Mouse (Mus musculus) megakaryocyte, adult 5-6 weeks (primary cell): ENCODE data around the gene Papola. TPM values are rescaled to one million over a fixed set of nuclear protein-coding genes. Genes with fewer than 3 reads are reported as not detected.
"Not testable (repeated sequence)": the region's sequence is repeated elsewhere in the genome, so short reads cannot be mapped to it uniquely, and the experiment has no call there.

Source experiments
- ATAC-seq: 2 replicates; pipeline ENCODE4 v1.8.0; 2016; ENCODE audit warnings: mild to moderate bottlenecking, inconsistent platforms; ENCODE audit not compliant: poor library complexity, severe bottlenecking
- total RNA-seq, 2 experiments: library from RNA; stranded (forward) in 1 of 2; stranded (reverse) in 1 of 2; fragments of 153-499, 151-499 nt in 1 of 2; fragments of 221-1000, 200-1000 nt in 1 of 2; gene quantifications; 2 replicates each; pipeline versions ENCODE4 v1.2.3 to v1.2.4; 2015 to 2017

Papola gene
- total RNA-seq, 2 experiments from 2014 or later, result 129 to 251 TPM

DNA sequence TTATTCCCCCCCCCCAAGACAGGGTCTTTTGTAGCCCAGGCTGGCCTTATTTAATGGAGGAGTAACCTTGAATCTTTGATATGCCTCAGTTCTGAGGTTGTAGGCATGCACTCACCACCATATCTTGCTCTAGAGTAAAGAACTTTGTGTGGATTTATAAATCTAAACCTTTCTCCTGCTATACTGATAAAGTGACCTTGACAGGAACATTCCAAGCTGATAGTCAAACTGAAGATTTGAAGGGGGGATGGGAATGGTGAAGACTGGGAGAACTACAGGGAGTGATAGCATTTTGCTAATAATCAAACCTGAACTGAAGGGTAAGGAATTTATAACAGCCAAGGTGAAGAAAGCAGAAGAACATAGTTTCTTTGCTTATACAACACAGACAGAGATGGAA is 13.5 kb downstream of the Papola start:
- no peak for ATAC-seq

DNA sequence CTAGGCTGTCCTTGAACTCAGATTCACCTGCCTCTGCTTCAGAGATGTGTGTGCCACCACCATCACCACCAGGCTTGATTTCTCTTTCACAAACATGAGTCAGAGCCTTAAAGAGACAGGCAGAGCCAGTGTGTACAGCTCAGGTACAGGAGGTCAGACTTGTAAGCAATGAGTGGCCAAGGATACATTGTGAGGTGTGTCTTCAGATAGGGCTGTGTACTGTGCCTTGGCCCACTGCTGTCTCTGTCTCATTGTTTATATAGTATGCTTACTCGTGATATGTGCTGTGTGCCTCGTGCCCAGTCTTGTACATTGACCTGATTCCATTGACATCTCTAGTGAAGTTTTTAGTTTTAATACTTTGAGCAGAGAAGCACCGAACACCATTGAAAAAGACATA is 21.3 kb downstream of the Papola start:
- ATAC-seq, result no peak

DNA sequence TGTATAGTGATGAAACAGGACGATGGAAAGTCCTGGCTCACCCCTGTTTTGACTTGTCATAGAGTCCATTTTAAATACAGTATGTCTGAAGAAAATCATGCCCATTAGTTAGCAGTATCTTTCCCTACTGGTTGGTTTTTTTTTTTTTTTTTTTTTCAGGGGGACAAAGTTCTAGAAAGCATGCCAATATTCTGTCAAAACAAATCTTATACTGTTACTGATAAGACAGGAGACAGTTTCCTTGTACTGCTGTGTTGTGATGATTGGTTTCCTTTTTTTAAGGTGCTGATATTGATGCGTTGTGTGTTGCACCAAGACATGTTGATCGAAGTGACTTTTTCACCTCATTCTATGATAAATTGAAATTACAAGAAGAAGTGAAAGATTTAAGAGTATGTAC is 21.7 kb downstream of the Papola start:
- ATAC-seq, result no peak

DNA sequence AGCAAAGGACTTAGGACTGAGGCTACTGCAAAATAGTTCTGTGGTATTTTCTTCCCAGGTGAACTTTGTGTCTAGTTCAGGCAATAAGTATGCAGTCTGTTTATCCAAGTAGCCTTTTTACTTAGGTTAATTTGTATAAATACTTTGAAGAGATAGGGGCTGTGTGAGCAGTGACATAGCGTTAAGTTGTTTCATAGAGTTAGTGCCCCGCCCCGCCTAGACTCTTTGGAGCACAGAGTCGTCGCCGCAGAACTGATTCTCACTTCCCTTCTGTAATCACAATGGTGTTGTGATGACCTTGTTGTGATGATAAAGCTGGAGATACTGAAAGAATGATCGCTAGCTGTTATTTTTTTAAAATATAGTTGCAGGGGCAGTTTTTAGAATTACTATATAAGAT is 22.9 kb downstream of the Papola start:
- no peak for ATAC-seq

DNA sequence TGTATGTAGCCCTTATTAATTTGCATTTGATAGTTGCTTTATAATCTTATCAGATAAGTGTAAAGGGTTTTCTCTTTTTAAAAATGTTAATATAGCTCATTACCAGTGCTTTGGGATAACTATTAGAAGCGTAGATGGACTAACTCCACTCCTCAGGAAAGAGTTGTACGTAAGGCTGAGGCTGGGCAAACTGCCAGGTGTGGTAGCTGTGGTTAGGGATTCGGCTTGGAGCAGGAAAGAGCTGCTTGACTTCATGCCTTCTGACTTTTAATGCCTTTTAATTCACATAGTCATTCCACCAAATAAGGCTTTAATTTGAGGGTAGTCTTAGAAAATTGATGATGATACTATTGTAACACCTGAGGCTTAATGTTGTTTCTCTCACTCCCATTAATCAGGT is 24.5 kb downstream of the Papola start:
- no peak for ATAC-seq

DNA sequence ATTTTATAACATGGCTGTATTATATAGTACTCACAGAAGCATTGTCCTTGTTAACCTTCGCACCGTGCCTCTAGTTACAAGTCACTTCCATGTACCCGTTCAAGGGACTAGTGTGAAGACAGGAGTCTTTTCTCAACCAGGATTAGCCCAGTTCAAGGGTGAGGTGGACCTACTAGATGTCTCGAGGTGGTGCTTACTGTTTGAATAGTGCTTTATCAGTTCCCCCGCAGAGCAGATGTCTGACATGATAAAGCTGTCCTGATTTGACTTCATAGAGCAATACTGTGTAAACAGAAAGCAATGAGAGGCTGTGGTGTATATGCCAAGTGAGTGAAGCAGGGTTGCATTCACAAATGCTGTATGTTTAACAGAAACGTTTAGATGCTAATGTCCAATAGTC is 26.1 kb downstream of the Papola start:
- no peak for ATAC-seq

DNA sequence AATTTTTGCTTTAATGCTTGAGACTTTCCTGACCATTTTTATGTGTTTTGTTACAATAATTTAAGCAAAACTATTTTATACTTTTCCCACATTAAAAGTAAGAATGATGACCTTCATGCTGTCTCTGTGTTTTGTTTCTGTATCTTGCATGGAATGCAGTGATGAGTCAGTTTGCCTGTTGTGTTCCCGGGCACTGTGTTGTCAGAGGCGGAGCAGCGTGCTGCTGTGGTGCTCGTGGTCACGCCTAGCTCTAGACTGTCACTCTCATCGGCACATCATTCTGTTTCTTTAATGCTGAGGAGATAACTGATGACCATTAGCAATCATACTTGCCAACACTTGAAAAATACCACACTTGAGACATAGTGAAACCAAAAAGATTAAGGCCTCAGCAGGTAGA is 29.5 kb downstream of the Papola start:
- ATAC-seq, result no peak

DNA sequence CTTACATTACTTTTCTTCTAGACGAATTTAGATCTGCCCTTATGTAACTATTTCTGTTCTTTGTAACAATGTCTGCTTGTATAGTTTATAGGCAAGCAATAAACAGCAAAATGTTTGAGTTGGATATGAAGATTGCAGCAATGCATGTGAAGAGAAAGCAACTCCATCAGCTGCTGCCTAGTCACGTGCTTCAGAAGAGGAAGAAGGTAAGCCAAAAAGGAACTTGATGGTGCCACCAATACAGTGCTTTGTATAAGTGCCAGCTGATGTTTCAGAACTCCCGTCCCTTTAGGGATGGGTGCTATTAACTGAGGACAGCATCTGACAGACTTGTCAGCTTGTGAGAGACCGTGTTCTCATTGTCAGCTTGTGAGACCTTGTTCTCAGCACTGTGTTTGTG is 39.0 kb downstream of the Papola start:
- ATAC-seq, result peak; percentile 69

DNA sequence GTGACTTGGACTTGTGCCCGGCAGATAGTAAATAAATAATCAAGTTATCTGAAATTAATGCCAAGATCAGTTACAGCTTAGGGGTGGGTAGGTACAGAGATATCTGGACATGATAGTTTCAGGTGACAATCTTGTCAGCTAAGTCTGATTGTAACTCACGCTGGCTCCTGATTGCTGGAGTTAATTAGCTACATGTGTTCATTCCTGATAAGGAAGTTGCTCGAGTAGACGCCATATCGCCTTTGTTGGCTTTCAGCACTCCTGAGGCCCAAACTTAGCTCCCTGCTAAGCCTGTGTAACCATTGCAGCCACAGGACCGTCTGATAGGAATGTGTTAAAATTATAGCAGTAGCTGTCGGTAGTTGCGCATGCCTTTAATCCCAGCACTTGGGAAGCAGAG is 40.2 kb downstream of the Papola start:
- ATAC-seq, result no peak

DNA sequence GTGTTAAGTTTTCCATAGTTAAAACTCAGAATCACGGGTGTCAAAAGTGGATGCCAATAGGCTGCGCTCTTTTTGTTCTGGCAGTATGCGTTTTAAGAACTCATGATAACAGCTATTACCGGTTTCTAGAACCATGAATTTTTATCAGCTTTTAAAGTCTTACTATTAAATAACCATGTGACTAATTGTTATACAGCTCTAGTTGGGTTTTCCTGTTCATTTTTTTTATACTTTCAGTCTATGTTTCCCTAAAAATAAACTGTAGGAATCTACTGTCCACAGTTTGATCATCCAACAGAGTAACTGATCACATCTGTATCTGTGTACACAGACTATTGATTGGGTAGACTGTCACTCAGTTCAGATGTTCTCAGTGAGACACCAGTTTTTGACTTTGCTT is 40.8 kb downstream of the Papola start:
- ATAC-seq, result no peak

DNA sequence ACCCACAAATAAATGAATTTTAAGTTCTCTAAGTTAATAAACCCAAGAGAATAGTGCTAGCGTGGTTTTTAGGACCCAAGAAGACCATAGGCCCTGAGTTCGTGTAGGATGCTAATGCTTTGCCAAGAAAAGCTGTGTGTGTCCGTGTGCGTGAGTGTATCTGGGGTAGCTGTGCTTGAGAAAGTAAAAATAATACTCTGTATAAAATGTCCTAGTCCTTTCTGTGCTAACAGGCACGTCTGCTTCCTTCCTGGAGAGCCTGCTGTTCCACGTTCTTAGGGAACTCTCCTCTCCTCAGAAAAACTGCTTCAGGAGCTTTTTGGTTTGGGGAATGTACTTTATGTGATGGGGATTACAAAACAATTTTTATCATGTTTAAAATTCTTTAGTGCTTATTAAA is 48.0 kb downstream of the Papola start:
- no peak for ATAC-seq

DNA sequence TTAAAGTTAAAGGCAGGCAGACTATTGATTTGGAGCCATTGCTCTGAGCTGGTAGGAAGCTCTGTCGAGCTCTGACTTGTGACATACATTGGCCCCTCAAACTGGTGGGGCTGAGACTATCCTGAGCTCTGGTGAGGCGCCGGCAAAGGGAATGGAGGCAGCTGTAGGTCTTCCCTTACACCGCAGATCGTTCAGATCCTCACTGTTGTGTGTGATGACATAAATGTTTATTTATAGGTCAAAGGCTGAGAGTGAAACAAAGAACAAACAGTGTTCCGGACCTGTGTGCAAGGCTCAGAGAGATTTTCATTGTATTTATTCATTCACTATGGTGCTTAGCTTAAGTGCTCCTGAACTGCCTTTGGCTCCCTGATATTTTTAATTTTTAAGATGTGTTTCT is 50.4 kb downstream of the Papola start:
- no peak for ATAC-seq

DNA sequence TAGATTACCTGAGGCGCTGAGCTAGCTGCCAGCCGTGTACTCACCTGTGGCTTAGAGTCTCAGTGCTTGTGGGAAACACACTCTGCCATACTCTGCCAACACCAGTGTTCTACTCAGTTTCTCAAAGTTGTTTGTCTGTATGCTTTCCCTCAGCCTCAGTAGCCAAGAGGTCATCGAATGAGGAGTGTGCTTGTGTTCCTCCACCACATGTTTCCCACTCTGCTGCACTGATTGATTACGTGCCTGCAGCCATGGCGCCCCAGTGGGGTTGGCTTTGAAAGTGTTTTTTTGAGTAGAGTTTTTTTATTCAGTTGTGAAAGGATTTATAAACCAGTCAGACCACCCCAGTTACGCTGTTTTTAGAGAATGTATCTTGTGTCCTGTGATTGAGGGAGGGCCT is 51.1 kb downstream of the Papola start:
- no peak for ATAC-seq

DNA sequence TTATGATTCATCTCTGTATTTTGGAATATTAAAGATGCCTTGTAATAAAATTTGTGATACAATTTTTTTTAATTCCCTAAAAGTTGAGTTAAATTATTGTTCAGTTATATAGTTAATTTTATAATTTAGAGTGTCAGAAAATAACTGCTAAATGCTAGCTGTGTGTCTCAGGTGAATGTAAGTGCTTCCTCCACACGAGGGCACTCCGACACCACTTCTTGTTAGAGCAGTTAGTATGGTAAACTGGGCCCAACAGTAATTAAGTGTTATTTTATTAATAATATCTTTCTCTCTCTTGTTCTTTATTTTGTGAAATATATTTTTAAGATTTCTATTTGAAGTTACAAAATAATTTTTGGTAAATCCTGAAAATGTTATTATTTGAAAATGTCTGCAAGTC is 51.7 kb downstream of the Papola start:
- no peak for ATAC-seq

DNA sequence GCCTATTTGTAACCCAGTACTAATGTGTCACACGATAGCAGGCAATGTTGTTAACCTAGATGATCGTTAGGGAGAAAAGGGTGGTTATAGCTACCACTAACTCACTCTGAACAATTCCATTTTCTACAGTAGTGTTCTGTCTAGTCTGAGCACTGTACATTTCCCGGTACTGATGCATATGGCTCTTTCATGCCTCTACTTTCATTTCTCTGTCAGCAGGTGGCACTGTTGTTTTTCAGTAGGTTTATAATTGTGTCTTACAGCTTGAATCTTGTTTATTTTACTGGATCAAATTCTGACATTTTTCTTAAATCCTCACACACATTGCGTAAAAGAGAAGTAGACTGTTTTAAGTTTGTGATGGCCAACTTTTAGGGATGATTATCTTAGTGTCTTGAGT is 54.6 kb downstream of the Papola start:
- no peak for ATAC-seq

DNA sequence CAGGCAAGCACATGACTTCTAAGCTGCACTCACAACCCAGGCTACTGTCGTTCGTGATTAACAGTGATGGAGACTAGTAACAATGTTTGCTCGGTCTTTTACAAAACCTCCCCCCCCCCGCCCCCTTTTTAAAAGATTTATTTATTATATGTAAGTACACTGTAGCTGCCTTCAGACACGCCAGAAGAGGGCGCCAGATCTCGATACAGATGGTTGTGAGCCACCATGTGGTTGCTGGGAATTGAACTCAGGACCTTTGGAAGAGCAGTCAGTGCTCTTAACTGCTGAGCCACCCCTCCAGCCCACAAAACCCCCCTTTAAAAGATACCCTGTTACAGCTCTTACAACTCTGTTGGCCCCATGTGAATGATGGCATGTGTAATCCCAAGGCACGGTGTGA is 56.1 kb downstream of the Papola start:
- not testable (repeated sequence) for ATAC-seq

DNA sequence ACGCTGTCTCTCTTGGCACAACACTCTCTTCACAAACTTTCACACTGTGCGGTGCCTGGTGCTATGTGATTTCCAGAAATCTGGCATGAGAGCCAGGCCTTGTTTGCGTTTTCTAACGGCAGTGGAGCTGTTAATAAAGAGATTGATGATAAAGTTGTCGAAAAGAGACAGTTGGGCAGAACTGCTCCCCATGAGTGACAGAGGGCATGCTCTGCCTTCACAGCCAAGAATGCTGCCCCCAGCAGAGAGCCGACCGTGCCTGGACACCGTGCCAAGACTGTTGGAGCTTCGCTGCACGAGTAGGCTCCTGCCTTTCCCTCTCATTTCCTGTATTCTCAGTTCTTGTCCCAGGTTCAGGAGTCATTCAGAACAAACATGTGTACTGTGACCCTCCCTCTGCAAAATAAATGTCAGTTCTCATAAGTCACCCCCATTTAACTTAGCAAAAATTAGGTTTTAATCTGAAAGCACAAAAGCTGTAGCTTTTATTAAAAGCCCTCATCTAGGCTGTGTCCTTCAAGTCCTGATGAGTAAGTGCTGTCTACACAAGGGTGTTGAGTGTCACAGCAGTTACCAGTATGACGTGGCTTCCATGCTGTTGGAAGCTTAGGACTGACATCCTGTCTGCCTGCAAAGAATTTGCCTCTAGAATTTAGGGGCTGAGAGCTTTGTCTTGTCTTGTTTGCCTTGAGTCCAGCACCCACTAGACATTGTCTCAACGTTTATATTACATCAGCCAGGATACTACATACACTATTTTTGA is 58.9 kb downstream of the Papola start:
- no peak for ATAC-seq

DNA sequence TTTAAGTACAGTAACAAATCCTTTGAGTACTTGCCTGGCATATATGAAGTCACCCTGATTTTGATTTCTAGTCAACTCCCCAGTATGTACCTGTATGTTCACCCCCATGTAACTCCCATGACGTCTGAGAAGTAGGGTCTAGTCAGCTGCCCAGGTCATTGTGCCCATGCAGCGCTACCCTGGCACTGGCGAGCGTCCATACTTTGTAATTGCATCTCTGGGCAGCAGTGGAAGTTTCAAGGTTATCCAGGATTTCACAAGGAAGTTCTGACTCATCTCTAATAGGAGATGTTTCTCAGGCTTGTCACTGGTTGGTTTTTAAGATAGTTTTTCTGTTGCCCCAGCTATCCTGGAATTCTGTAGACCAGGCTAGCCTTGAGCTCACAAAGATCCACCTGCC is 59.9 kb downstream of the Papola start:
- ATAC-seq, result no peak

DNA sequence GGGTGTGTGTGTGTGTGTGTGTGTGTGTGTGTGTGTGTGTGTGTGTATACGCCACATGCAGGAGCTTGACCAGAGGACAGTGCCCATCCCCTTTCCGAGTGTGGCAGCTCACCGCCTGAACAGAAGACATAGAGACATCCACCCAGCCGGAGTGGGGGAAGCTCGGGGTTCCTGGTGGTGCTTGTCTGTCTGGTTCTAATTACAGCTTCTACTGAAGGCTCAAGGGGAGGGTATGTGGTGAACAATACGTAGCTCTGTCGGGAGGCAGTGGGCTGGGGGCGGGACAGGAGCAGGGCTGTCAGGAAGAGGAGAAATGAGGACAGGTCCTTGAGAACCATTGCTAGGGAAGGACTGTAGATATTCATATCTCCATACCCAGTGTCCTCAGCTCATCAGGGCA is 64.6 kb downstream of the Papola start:
- no peak for ATAC-seq

DNA sequence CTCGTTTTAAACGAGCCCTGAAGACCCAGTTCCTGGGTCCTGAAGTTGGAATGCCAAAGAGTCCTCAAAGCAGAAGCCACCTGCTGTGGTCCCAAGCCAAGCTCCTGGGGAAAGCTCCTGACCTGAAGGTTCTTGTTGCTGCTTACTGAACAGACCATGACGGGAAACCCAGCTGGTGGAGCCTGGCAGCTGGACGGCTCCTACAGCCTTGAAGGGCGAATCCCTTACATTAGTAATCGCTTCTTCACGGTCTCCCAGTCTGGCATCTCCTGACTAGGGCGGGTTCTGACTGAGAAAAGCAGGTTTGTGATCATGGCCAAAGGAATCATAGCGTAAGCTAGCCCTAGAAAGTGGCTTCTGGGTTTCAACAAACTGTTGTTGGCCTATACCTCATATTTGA is 66.2 kb downstream of the Papola start:
- no peak for ATAC-seq

DNA sequence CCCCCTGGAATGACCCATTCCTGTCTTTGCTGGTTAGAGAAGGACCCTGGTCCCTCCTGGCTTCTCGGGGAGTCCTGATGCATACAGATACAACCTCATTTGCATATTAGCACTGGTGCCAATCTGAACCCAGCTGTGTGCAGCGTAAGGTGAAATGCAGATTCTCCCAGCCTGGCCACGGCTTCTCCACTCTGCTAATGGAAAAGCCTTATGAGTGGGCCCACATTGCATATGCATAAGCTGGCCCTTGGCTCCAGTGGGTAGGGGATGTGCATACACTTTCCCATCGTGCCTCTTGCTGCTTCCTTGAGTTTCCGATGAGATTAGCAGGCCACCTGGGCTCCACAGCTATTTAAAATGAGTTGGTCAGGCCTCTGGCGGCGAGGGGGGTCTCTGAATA is 68.3 kb downstream of the Papola start:
- no peak for ATAC-seq

DNA sequence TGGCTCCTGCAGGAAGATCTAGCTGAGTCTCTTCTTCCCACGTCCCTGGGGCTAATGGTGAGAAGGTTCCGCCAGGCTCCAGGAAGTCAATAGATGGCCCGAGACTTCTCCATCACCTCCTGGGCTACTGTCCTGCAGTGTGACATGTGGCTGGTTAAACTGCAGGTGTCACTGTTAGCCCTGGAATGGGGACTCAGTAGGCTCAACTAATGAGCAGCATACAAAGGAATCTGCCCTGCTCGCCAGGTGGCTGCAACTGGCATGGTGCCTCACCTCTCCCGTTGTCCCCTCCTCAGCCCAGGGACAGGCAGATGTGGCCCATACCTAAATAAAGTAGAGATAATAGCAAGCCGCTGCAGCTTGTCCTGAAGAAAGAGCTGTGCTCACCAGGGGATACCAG is 70.1 kb downstream of the Papola start:
- no peak for ATAC-seq

DNA sequence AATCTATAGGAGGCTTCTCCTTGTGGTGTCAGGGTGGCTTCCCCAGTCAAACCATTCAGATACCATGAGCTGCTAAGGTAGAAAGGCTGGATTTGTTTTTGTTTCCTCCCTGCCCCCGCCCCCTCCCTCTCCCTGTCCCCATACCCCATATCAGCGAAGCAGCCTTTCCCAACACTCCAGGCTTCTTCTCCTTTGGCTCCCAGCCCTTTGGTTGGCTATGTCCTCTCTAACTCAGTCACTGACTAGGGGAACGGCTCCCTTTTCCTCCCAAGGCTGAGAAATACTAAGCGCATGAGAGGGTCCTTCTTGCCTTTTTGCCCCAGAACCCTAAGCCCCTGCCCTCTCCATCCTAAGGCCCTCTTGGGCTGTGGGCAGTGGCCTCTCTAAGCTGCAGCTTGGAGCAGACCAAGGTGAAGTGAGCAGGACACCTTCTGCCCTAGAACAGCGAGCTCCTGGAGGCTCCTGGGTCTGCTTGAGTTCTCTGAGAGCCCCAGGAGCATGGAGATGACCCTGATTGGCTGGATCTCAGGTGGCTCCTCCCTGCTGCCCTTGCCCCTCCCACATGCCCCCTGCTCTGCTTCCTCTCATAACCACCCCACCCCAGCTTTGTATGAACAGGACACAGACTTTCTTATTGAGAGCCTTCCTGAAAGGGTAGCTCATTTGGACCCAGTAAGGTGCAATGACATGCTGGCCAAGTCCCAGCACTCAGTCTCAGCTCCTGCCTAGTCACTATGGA is 73.6 kb downstream of the Papola start:
- ATAC-seq, result no peak
